Mouse (Mus musculus) splenic B cell, adult 2 months (primary cell): Measurements from ENCODE around the gene Dalrd3.

Experiments used
- DNase-seq: peaks from one replicate; pipeline ENCODE4 v3.0.0-alpha.2; 2011; ENCODE audit warnings: low read depth, low spot score
- H3K27me3 ChIP-seq: 2 replicates; pipeline ENCODE4 v1.6.1; 2012; ENCODE audit warnings: mild to moderate bottlenecking, low read length, moderate library complexity, mixed read lengths; ENCODE audit not compliant: control insufficient read depth, poor library complexity, insufficient read depth, severe bottlenecking
- H3K36me3 ChIP-seq: 2 replicates; pipeline ENCODE4 v1.6.1; 2012; ENCODE audit warnings: mild to moderate bottlenecking, low read length, moderate library complexity, mixed read lengths; ENCODE audit not compliant: control insufficient read depth, poor library complexity, insufficient read depth, severe bottlenecking

The Dalrd3 gene

DNA sequence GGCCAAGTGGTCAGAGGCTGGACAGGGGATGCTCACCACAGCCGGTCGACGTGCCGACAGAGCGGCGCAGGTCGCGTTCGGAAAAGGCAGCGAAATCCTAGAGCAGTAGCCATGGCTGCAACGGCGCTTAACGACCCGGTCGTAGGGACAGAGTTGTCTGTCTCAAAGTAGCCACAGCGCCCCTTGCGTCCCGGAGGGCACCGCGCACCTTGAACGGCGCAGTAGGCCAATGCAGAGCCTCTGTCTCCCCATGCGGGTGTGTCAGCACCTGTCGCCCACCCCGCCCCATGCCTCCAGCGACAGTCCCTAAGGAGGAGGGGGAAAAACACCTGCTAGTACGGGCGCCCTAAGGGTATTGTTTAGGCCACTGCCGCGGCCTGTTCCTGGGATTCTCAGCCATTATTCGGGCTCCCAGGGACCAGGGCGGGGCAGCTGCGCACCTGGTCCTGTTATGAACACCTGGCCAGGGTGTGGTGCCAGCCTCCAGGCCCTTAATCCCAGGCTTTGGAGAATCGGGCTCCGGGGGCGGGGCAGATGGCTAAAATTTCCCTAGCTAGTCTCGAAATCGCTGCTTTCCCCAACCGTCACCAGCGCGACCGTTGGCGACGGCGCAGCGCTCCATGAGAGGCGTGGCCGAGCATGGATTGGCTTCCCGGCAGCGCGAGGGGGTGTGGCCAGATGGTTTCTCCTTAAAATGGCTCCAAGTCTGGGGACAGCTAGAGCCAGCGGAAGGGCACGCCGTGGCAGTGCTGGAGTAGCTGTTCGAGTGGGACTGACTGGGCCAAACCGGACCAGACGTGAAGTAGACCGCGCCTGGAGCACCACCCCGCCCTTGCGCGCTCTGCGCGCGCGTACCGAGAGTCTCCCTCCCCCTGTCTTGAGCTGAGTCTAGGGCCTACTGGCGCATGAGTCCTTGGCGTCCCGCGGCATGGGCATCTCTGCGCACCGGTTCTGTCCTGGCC is 2.6 kb upstream of the Dalrd3 start, which contains the start of gene Ndufaf3:
Gene Ndufaf3, minus strand, starts transcription at position 620 of the 962 bp plus-strand sequence.
- Histone ChIP-seq H3K36me3 (peaks cover 6% of the 10 kb centered on the region), H3K27me3 (no peaks in the 10 kb centered on the region)
- peak; percentile 96 for DNase-seq

DNA sequence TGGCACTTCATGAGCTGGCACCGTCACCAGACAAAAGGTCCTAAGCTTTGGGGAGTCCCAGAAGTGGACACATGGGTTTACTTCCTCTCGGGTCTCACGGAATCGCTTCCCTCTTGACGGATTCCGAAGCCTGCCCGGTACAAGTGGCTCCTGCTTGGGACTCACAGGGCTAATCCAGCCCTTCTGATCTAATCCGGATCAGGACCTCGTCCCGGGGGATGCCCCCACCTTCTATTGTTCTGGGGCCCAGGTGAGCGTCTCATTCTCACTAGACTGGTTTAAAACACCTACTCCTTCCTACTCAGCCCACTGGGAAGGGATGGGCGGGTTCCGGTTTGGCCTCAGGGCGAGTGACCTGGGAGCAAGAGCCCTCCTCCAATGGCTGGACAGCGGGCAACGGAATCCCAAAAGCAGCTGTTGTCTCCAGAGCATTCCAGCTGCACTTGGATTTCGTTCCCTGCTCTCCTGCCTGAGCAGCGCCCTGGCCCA is 1.7 kb upstream of the Dalrd3 start:
- Histone ChIP-seq H3K27me3 (no peaks in the 10 kb centered on the region), H3K36me3 (peaks cover 9% of the 10 kb centered on the region)
- peak; percentile 37 for DNase-seq

DNA sequence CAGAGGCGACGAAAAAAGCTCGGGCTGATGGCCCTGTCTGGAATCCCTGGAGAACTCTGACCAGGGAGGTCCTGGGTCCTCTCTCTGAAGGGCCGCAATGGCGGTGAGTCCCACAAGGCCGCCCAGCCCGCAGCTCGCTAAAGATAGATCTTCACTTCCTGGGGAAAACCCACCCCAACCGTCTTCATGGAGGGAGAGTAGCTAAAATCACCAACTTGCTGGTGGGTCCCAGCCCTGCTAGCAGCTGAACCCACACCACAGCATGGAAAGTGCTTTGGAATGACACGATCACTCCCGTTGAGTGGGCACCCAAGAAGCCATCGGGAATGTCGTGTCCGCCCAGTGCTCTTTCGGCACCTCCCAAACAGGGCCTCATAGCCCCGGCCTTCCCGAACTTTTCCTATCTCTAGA is 1.2 kb upstream of the Dalrd3 start:
- Histone ChIP-seq H3K27me3 (no peaks in the 10 kb centered on the region), H3K36me3 (peaks cover 9% of the 10 kb centered on the region)
- peak; percentile 31 for DNase-seq

DNA sequence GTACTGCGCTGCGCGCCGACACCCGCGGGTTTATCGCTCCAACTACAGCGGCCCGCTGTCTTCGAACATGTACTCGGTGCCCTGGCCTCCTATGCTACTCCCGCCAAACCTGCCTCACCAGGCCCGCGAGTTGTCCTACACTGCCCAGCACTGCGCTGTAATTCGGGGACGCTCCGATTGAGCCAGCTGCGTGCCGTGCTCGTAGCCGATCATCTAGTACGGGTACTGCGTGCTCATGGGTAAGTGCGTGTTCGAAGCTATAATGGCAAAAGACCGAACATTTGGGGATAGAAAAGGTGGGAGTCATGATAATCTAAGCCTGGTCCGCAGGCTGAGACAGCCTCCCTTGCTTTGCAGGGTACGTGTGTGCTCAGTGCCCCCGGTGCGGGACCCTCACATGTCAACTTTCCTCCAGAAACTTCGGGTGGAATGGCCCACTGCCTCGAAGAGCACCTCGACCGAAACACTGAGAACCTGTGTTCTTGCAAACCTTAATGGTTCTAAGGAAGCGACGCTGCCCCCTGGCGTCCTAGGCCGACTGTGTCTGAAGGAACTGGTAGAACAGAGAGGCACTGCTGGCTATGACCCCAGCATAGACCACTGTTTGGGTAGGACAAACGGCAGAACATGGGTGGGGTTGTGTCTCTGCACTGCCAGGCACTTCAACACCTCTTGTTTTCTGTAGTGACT is 666 bp downstream of the Dalrd3 start:
- peak; percentile 89 for DNase-seq
- Histone ChIP-seq H3K36me3 (peaks cover 7% of the 10 kb centered on the region), H3K27me3 (no peaks in the 10 kb centered on the region)

DNA sequence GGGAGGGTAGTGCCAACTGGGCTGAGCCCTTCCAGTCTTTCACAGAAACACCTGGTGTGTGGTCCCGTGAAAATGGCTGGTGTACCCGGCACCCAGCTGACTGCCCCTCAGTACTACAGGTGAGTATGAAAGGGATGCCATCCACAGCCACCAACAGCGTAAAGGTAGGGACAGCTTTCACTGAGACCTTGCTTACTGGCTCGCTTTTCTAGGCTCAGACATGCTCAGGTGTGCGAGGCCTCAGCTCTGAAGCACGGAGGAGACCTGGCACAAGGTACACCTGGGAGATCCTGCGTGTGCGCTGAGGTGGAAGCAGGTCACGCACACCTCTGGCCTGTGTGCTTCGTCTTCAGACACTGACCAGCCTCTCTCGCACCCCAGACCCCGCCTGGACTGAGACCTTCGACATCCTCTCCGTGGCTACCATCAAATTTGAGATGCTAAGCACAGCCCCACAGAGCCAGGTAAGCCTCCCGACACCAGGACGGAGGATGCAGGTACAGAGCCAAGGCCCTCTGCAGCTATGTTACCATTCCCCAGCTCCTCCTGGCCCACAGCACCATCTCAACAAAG is 1.8 kb downstream of the Dalrd3 start:
- no peaks in the 10 kb centered on the region for H3K27me3 ChIP-seq
- DNase-seq = no peak
- H3K36me3 ChIP-seq = peaks cover 7% of the 10 kb centered on the region

DNA sequence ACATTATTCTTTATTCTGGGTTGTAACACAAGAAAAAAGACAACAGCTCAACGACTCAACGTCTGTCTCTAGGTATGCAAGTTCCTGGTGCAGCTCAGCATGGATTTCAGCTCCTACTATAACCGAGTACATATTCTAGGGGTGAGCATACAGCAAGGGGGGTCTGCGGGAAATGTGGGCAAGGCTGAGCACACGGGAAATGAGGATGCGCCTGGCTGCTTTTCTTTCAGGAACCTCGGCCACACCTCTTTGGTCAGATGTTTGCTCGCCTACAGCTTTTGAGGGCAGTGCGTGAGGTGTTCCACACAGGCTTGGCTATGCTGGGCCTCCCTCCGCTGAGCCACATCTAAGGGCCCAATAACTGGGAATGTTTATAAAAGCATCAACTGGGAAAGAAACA is 2.6 kb downstream of the Dalrd3 start:
- peaks cover 7% of the 10 kb centered on the region for H3K36me3 ChIP-seq
- DNase-seq = no peak
- H3K27me3 ChIP-seq = no peaks in the 10 kb centered on the region

DNA sequence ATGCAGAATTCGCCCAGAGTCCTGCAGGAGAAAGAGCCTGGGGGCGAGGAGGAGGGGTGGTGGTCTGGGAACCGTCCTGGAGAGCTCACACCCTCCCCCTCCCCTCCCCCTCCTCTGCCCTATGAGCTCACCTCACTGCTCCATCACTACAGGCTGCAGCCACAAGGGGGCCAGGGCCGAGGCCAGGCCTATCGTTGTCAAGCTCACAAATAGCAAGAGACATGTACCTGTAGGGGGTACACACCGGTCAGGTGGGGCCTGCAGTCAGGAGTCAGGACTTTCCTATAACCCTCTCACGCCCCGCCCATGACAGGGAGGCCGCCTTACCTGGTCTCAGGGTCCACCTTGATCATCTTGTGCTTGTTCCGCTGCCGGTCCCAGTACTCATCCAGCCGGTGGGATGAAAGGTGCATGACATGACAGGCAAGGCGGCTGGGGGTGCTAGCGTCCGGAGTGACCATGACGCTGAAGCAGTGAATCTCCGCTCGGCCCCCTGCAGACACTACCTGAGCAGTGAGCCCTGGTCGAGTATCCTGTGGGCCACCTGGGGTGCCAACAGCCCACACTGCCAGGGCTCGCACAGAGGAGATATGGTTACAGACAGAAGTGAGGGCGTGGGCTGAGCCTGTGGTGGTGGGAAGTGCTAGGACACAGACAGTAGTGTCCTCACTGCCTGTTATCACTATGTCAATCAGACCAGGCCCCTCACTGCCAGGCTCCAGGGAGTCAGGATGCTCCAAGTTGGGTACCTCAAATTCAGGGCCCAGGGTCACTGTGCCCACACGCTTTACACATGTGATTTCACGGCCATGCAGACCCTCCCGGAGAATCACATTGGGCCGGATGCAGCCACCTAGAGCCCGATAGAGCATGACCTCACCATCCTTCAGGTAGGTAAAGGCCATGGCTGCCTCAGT is 4.3 kb downstream of the Dalrd3 start:
- Histone ChIP-seq H3K27me3 (no peaks in the 10 kb centered on the region), H3K36me3 (peaks cover 7% of the 10 kb centered on the region)
- peak; percentile 76 for DNase-seq

DNA sequence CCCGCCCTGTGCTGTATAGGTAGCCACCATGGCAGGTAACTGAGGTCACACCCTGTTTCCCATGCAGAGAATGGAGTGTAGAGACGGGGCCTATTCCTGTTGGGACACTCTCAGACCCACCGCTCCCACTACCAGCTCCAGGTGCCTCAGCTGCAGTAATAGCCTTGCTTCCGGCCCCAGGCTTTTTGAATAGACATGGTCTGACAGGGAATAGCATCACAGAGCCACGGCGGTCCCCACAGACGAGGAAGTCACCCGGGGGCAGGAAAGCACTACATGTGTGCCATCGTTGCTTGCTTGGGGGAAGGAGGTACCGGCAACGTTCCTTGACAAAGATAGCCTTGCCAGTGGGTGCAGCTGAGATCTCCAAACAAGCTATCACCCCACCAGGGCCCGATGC is 5.2 kb downstream of the Dalrd3 start:
- Histone ChIP-seq H3K36me3 (peaks cover 7% of the 10 kb centered on the region), H3K27me3 (no peaks in the 10 kb centered on the region)
- no peak for DNase-seq

DNA sequence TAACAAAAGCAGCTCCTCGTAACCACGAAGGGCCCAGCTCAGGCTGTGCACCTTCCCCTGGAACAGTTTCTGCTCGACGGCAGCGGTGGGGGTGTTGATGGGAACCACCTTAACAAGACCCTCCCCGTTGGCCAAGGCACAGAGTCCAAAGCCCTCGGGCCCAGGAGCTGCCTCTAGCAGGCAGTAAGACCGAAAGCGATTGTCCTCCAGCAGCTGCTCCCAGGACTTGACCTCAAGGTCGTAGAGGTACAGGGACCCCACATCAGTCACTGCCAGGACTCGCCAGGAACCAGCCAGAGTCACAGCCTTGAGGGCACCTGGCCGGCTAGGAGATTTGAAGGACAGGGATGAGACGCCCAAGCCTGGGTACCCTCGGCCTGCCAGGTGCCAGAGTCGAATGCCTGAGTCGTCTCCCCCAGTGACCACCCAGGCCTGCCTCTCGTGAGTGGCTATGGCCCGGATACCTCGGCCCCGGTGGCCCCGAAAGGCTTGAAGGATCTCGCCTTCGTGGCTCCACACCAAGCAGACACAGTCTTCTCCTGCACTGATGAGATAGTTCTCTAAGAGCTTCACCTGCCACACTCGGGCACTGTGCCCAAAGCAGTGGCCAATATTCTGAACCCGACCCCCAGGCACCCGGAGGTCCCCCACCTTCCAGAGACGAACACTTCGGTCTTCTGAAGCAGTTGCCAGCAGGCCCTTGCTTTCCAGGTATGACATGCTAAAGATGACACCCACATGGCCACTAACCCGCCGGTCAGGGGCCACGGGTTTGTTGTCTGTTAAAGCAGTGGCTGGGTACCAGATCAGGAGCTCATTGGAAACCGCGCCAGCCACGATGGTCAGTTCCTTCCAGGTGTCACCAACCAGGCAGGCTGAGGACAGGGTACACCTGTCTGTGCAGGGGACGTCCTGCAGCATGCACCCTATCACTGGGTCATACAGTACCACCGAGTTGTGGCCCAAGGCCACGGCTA is 5.9 kb downstream of the Dalrd3 start:
- no peak for DNase-seq
- Histone ChIP-seq H3K27me3 (no peaks in the 10 kb centered on the region), H3K36me3 (peaks cover 7% of the 10 kb centered on the region)

DNA sequence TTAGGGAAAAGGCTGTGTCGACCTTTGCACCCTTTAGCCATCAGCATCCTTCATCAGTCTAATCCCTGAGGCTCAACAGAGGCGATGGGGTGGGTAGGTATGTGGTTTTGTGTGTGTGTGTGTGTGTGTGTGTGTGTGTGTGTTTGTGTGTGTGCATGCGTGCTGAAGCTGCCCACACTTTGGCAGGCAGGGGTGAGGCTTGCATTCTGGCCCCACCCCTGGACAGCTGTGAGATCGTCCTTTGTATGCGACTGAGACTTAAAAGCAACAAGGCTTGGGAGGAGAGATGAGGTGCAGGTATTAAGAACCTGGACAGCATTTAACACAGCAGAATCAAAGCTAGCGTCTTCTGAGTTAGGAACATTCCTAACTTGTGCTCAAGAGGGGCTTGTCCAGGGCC is 7.3 kb downstream of the Dalrd3 start:
- Histone ChIP-seq H3K36me3 (peaks cover 7% of the 10 kb centered on the region), H3K27me3 (no peaks in the 10 kb centered on the region)
- DNase-seq = no peak

DNA sequence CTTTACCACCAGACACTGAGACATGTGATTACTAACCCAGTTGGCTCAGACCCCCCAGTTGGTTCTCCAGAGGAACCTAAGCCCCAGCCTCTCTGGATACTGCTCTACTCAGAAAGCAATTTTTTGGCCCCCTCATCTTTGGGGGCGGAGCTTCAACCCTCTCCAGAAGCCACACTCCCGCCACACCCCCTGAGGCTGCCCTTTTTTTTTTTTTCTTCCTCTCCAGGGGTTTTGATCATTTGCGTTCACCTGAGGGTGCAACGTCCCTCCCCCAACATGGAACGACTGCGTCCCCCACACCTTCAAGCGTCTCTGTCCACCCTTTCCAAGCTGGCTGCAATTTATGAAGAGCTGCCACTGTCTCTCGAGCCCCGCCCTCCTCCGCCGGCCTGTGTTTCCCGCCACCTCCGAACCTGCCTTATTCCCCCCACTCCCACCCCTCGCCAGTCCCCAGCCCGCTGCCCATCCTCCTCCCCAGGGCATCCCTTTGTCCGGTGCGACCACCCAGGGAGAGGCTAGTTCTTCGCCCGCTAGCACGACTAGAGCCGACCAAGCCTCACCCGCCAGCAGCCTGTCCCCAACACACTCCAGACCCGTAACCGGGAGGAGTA is 8.4 kb downstream of the Dalrd3 start:
- peak; percentile 45 for DNase-seq
- Histone ChIP-seq H3K36me3 (peaks cover 3% of the 10 kb centered on the region), H3K27me3 (no peaks in the 10 kb centered on the region)

DNA sequence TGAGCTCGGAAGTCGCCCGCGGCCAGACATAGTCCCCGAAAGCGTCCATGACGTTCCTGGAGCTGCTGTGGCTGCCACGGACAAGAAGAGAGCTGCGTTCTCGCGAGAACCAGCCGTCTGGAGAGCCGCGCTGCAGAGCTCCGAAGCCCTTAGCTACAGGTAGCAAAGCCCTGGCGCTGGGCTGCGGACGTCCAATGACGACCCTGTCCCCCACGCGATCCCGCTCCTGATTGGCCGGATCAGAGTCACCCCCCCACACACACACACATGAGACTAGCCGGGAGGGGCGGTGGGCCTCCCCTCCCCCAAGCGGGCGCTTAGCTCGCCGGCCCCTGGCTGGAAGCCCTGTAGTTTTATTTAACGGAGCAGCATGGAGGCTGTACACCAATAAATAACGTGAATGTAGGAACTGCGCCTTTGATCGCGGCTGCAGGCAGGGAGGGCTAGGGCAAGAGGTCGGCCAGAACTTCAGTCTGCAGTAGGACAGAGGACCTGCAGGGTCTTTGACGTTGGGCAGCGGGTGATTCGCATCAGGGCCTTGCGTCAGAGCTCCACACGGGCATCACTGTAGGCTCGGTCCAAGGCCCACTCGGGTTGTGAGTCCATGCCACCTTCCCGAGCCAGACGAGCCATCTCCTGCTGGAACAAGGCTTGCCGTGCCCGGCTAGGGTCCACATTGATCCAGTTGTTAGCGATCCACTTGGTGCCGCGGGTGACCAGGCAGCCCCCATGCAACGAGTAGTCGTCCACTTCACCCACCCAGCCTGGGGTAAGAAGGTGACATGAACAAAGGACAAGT is 9.1 kb downstream of the Dalrd3 start, which contains the start of gene Wdr6:
Gene Wdr6, minus strand, starts transcription at position 195 of the 799 bp plus-strand sequence.
- peaks cover 2% of the 10 kb centered on the region for H3K36me3 ChIP-seq
- H3K27me3 ChIP-seq = no peaks in the 10 kb centered on the region
- DNase-seq = peak; percentile 95
